Mouse (Mus musculus) v-Abl transformed pro-B cells (cell line): ENCODE measurements around the gene Tex101.
"Not testable (repeated sequence)": the region's sequence is repeated elsewhere in the genome, so short reads cannot be mapped to it uniquely, and the experiment has no call there.

Experiments used
- in situ Hi-C, 2 experiments: fragments of 400-800 bp; cut with MboI; formaldehyde crosslinking; loops; one replicate each; pipeline ENCODE4 v1.15.1; 2025; ENCODE audit not compliant: unreplicated experiment in 2 of 2

Tex101 gene

GRCm38 (mm10) chr7:24638026-24638856 lies 38.2 kb downstream of the Tex101 start:
- in situ Hi-C loops = no loop called here

GRCm38 (mm10) chr7:24637046-24637445 lies 39.4 kb downstream of the Tex101 start:
- in situ Hi-C loops = no loop called here

GRCm38 (mm10) chr7:24636264-24636663 lies 40.2 kb downstream of the Tex101 start, which contains the start of gene Lypd3:
Lypd3 (plus strand) TSS chr7:24636550.
- in situ Hi-C loops = no loop called here

- in situ Hi-C loops = no loop called here
Measured at GRCm38 (mm10) chr7:24630116-24630880, 46.2 kb downstream of the Tex101 start.

GRCm38 (mm10) chr7:24629672-24630071 lies 46.8 kb downstream of the Tex101 start:
- in situ Hi-C loops = no loop called here

GRCm38 (mm10) chr7:24628685-24629610 lies 47.5 kb downstream of the Tex101 start:
- in situ Hi-C loops = no loop called here

- in situ Hi-C loops = no loop called here
Measured at GRCm38 (mm10) chr7:24622967-24623366, 53.5 kb downstream of the Tex101 start.

- in situ Hi-C loops = no loop called here
Measured at GRCm38 (mm10) chr7:24621193-24621592, 55.3 kb downstream of the Tex101 start.

- in situ Hi-C loops = no loop called here
Measured at GRCm38 (mm10) chr7:24619671-24620397, 56.6 kb downstream of the Tex101 start.

- in situ Hi-C loops = not testable (repeated sequence)
Measured at GRCm38 (mm10) chr7:24618374-24618773, 58.1 kb downstream of the Tex101 start.
